Mouse (Mus musculus): Measurements from ENCODE around the gene Mapkap1.

GRCm38 (mm10) chr2:34609516-34609915, 202.9 kb downstream of the Mapkap1 start:
- TF ChIP-seq EP300 (IDR thresholded peaks at IDR 0.05; ENCODE audit: low read depth), result no peak
- no peak for TF ChIP-seq CTCF (IDR thresholded peaks at IDR 0.05; ENCODE audit: low read depth)

Data from liver, embryonic 14.5 days (tissue).